Mouse (Mus musculus) testis, adult 2 months (tissue): ENCODE measurements around the gene Anapc4.

Experiments
- CTCF ChIP-seq: fragments of 200-500 bp; IDR thresholded peaks from 2 replicates; pipeline ENCODE4 v1.5.1; 2012; ENCODE audit warnings: low read depth, mild to moderate bottlenecking, inconsistent platforms, low read length, moderate library complexity; ENCODE audit not compliant: control insufficient read depth, insufficient read depth, insufficient replicate concordance
- POLR2A ChIP-seq: fragments of 200-500 bp; IDR thresholded peaks from 2 replicates; pipeline ENCODE4 v1.6.1; 2012; ENCODE audit warnings: low read depth, mild to moderate bottlenecking, inconsistent platforms, low read length, moderate library complexity; ENCODE audit not compliant: control insufficient read depth

DNA sequence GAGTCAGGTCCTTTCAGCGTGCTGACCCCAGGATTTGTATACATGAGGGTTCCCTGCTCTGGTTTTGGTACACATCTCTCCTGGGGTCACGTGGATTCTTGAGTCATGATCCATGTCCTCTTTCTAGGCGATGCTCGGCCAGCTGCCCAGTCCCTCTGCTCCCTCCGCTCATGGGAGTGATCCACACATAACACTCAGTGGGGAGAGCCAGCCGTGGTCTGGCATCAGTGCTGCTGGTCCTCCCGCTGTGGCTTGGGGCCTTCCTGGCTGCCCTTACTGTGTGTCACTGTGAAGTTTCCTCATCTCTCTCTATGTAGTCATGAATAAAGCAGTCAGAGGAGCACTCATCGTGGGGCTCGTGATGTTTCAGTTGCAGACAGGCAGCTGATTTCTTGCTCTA, 39.7 kb upstream of the Anapc4 start:
- no peak for TF ChIP-seq CTCF
- TF ChIP-seq POLR2A: no peak
